Mouse (Mus musculus) c-Kit-positive CD71-positive TER-119-positive erythroid progenitor cells, embryonic 14.5 days (primary cell): Measurements from ENCODE around the gene Ceacam1.
"Not testable (repeated sequence)": the region's sequence is repeated elsewhere in the genome, so short reads cannot be mapped to it uniquely, and the experiment has no call there.

Experiments used
- DNase-seq: peaks from one replicate; pipeline ENCODE4 v3.0.0-alpha.2; 2013; ENCODE audit warnings: low spot score

Ceacam1 gene

GRCm38 (mm10) chr7:25477091-25477751 lies at the start of gene Ceacam1:
TSS of gene Ceacam1 (minus strand) at chr7:25477603.
- DNase-seq, result peak; percentile 34

- DNase-seq, result not testable (repeated sequence)
Observed at GRCm38 (mm10) chr7:25516070-25516777, 38.8 kb upstream of the Ceacam1 start.

- DNase-seq, result not testable (repeated sequence)
Observed at GRCm38 (mm10) chr7:25515667-25516066, 38.3 kb upstream of the Ceacam1 start.

GRCm38 (mm10) chr7:25509925-25510324 lies 32.5 kb upstream of the Ceacam1 start:
- no peak for DNase-seq

- DNase-seq, result no peak
Observed at GRCm38 (mm10) chr7:25494649-25495048, 17.2 kb upstream of the Ceacam1 start.

- DNase-seq, result not testable (repeated sequence)
Observed at GRCm38 (mm10) chr7:25490698-25491097, 13.3 kb upstream of the Ceacam1 start.

- DNase-seq, result not testable (repeated sequence)
Observed at GRCm38 (mm10) chr7:25489382-25489781, 12.0 kb upstream of the Ceacam1 start.

GRCm38 (mm10) chr7:25486186-25486585 lies 8.8 kb upstream of the Ceacam1 start:
- DNase-seq, result no peak

GRCm38 (mm10) chr7:25485061-25485460 lies 7.7 kb upstream of the Ceacam1 start:
- no peak for DNase-seq

GRCm38 (mm10) chr7:25483133-25483735 lies 5.8 kb upstream of the Ceacam1 start:
- DNase-seq, result no peak

- DNase-seq, result not testable (repeated sequence)
Observed at GRCm38 (mm10) chr7:25480791-25481190, 3.4 kb upstream of the Ceacam1 start.

- DNase-seq, result peak; percentile 15
Observed at GRCm38 (mm10) chr7:25479440-25479839, 2.0 kb upstream of the Ceacam1 start.

- not testable (repeated sequence) for DNase-seq
Observed at GRCm38 (mm10) chr7:25477752-25478093, 320 bp upstream of the Ceacam1 start.

GRCm38 (mm10) chr7:25471821-25472220 lies 5.6 kb downstream of the Ceacam1 start:
- DNase-seq, result not testable (repeated sequence)

GRCm38 (mm10) chr7:25465586-25465985 lies 11.8 kb downstream of the Ceacam1 start:
- DNase-seq, result not testable (repeated sequence)

- DNase-seq, result no peak
Observed at GRCm38 (mm10) chr7:25465010-25465409, 12.4 kb downstream of the Ceacam1 start.

- not testable (repeated sequence) for DNase-seq
Observed at GRCm38 (mm10) chr7:25462033-25462337, 15.4 kb downstream of the Ceacam1 start.

- not testable (repeated sequence) for DNase-seq
Observed at GRCm38 (mm10) chr7:25461336-25462032, 15.9 kb downstream of the Ceacam1 start.

- DNase-seq, result no peak
Observed at GRCm38 (mm10) chr7:25452103-25452502, 25.3 kb downstream of the Ceacam1 start.

GRCm38 (mm10) chr7:25449913-25450890 lies 27.2 kb downstream of the Ceacam1 start:
- DNase-seq, result no peak

- DNase-seq, result no peak
Observed at GRCm38 (mm10) chr7:25440816-25441153, 36.6 kb downstream of the Ceacam1 start.
